Mouse (Mus musculus): ENCODE measurements around the gene Mgst2.

Mgst2 gene

GRCm38 (mm10) chr3:51660060-51660459, at the start of gene Mgst2:
Gene Mgst2 (plus strand): TSS chr3:51660360.
- no peak for DNase-seq

GRCm38 (mm10) chr3:51611972-51612371, 48.2 kb upstream of the Mgst2 start:
- DNase-seq = peak; percentile 68 to 75

GRCm38 (mm10) chr3:51612398-51613356, 47.5 kb upstream of the Mgst2 start:
- DNase-seq = no peak

GRCm38 (mm10) chr3:51614278-51614677, 45.9 kb upstream of the Mgst2 start:
- DNase-seq = no peak

GRCm38 (mm10) chr3:51623956-51624355, 36.2 kb upstream of the Mgst2 start:
- no peak for DNase-seq

GRCm38 (mm10) chr3:51627741-51628140, 32.4 kb upstream of the Mgst2 start:
- DNase-seq = no peak

- DNase-seq = no peak
Measured at GRCm38 (mm10) chr3:51628977-51629376, 31.2 kb upstream of the Mgst2 start.

- peak; percentile 44 to 70 for DNase-seq
Measured at GRCm38 (mm10) chr3:51630746-51631145, 29.4 kb upstream of the Mgst2 start.

- peak; percentile 28 to 55 for DNase-seq
Measured at GRCm38 (mm10) chr3:51631971-51632370, 28.2 kb upstream of the Mgst2 start.

- DNase-seq = no peak
Measured at GRCm38 (mm10) chr3:51634451-51634850, 25.7 kb upstream of the Mgst2 start.

GRCm38 (mm10) chr3:51635960-51636359, 24.2 kb upstream of the Mgst2 start:
- DNase-seq = no peak

- DNase-seq = no peak
Measured at GRCm38 (mm10) chr3:51636700-51637099, 23.5 kb upstream of the Mgst2 start.

GRCm38 (mm10) chr3:51637326-51637725, 22.8 kb upstream of the Mgst2 start:
- DNase-seq = no peak

GRCm38 (mm10) chr3:51638260-51638659, 21.9 kb upstream of the Mgst2 start:
- no peak for DNase-seq

- no peak for DNase-seq
Measured at GRCm38 (mm10) chr3:51645484-51645883, 14.7 kb upstream of the Mgst2 start.

- DNase-seq = no peak
Measured at GRCm38 (mm10) chr3:51646301-51646700, 13.9 kb upstream of the Mgst2 start.

GRCm38 (mm10) chr3:51647356-51647755, 12.8 kb upstream of the Mgst2 start:
- DNase-seq = no peak

- peak; percentile 88 for DNase-seq
Measured at GRCm38 (mm10) chr3:51648037-51648664, 12.0 kb upstream of the Mgst2 start.

GRCm38 (mm10) chr3:51649426-51649825, 10.7 kb upstream of the Mgst2 start:
- DNase-seq = no peak

GRCm38 (mm10) chr3:51649986-51650385, 10.2 kb upstream of the Mgst2 start:
- DNase-seq = no peak

GRCm38 (mm10) chr3:51651149-51651548, 9.0 kb upstream of the Mgst2 start:
- DNase-seq = peak; percentile 20 to 42

GRCm38 (mm10) chr3:51652292-51652691, 7.9 kb upstream of the Mgst2 start:
- peak; percentile 96 to 97 for DNase-seq

- peak; percentile 42 to 55 for DNase-seq
Measured at GRCm38 (mm10) chr3:51652701-51653100, 7.5 kb upstream of the Mgst2 start.

Measured in cerebellum, postnatal 14 days (tissue).